Mouse (Mus musculus) urinary bladder, adult 2 months (tissue): ENCODE measurements around the gene Tjap1. TPM values are rescaled to one million over a fixed set of nuclear protein-coding genes. Genes with fewer than 3 reads are reported as not detected.
A peak's percentile ranks its signal among the peaks of the same experiment; 100 is the strongest.

ENCODE experiments used
- DNase-seq: peaks from one replicate; pipeline ENCODE4 v3.0.0; 2022; ENCODE audit warnings: low spot score
- polyA plus RNA-seq: library from polyadenylated mRNA; depleted of rRNA; stranded (reverse); fragments of >200 nt; gene quantifications from 2 replicates; pipeline ENCODE4 v1.2.3, GENCODE M21; 2012; rRNA removed

Gene Tjap1
- polyA plus RNA-seq, 1 experiment = 41.0 TPM

GRCm38 (mm10) chr17:46252571-46253451 lies 30.0 kb downstream of the Tjap1 start:
- no peak for DNase-seq

- DNase-seq = no peak
Measured at GRCm38 (mm10) chr17:46251174-46251573, 31.7 kb downstream of the Tjap1 start.

DNA sequence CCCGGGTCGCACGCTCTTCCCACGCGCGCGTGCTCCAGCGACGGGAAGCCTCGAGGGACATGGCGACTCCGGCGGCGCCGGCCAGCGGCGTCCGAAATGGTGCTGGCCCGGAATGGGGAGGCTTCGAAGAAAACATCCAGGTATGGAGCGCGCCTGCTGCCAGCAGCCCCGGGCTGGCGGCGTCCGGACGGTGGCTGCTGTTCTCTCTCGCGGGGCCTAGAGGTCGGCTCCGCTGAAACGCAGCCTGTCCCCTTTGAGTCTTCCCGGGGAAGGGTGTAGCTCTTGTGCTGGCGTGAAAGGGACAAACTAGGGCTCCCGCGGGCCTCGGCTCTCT lies 34.7 kb downstream of the Tjap1 start:
- DNase-seq = no peak

DNA sequence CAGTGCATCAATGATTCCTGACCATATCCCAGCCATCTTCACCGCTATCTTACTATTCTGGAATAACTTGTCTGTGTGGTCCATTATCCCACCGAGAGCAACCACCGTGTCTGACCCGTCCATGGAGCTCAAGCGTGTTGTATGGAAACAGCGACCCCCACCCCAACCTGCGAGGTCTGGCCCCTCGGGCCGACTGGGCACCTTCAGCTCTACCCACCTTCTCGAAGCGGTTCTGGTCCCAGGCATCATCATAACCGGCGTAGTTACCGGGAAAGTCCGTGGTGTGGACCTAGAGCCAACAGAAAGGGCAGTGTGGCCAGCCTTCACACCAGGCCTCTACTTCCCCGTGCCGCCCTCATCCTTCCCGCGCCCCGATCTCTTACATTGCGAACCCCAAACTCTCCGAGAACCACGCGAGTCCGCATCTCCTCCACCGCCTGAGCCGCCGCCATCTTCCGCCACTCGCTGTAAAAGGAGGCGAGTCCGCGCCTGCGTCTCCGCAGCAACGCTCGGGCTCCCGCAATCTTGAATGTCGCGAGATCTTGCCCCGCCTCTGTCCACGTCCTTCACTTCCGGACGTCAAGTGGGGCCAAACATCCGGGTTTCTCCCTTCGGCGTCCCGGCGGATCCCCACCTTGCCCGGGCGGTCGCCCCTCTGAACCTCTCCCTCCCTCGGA lies 35.2 kb downstream of the Tjap1 start, which contains the start of the genes Polr1c and Yipf3:
Gene Polr1c (minus strand): TSS at position 543 of the 677 bp plus-strand sequence.
Gene Yipf3 (plus strand): TSS at position 569 of the 677 bp plus-strand sequence.
- DNase-seq = peak; percentile 87

DNA sequence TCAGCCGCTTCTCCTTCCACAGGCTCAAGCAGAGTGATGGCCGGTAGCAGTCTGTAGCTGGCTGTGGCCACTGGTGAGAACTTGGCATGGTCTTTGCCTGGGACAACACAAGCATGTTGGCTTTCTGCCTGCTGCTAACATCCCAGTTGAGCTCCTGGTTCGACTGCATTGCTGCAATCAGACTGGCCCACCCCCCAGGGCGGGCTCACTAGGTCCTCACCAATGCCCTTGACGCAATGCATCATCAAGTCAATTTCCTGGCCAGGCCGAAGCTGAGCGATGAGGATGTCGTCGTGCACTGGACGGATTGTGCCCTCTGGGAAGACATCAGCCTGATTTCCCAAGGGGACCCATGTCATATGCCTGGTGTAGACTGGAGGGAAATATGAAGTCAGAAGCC lies 38.2 kb downstream of the Tjap1 start:
- DNase-seq = no peak

GRCm38 (mm10) chr17:46243624-46244023 lies 39.2 kb downstream of the Tjap1 start:
- DNase-seq = no peak

- DNase-seq = no peak
Measured at GRCm38 (mm10) chr17:46242993-46243392, 39.8 kb downstream of the Tjap1 start.

DNA sequence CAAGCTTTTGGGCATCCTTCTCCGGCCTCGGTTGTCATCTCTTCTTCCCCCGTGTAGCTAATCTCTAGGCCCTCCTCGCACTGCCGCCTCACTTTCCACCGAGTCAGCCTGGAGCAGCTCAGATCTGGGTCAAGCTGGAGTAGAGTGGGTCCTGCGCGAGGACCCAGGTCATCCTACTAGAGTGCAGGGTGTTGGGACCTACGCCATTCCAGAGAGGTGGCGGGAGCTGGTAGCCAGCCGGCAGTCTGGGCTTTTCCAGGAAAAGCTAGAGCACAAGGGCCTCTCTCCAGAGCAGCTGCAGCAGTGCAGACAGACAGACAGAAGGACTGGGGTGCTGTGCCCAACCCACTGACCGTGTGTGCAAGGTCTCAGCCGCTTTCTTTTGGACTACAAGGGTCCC lies 40.6 kb downstream of the Tjap1 start:
- no peak for DNase-seq

DNA sequence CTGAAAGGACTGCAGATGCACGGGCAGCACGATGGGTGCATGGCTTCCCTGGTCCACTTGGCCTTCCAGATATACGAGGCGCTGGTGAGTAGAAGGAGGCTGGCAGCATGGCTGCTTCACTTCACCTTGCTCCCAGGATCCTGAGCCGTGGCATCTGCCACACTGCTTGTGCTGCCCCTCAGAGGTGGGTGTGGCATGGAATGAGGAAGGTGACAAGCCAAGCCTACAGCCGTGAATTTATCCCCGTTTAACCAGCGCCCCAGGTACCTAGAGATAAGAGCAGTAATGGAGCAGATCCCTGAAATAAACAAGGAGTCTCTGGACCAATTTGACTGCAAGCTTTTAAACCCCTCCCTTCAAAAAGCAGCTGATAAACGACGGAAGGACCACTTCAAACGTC lies 41.4 kb downstream of the Tjap1 start:
- DNase-seq = no peak

GRCm38 (mm10) chr17:46239516-46240114 lies 43.2 kb downstream of the Tjap1 start:
- DNase-seq = no peak

DNA sequence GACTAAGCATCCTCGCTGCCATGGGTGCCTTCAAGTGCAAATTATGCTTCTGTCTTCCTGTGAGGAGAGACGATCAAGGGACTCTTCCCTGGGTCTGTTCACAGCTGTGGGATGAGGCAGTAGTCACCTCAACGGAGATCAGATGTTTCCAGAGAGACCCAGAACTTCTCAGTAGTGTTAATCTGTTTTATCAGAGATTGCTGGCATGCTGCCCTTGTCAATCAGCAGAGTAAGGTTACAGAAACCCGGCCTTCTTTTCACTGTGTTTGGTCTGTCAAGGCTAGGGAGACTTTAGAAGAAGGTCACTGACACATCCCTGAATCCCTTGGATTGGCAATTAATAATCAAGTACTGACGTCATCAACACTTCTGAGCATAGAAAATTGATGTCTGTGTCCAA lies 45.3 kb downstream of the Tjap1 start:
- DNase-seq = no peak

- no peak for DNase-seq
Measured at GRCm38 (mm10) chr17:46237079-46237478, 45.7 kb downstream of the Tjap1 start.

- no peak for DNase-seq
Measured at GRCm38 (mm10) chr17:46236067-46236466, 46.8 kb downstream of the Tjap1 start.

DNA sequence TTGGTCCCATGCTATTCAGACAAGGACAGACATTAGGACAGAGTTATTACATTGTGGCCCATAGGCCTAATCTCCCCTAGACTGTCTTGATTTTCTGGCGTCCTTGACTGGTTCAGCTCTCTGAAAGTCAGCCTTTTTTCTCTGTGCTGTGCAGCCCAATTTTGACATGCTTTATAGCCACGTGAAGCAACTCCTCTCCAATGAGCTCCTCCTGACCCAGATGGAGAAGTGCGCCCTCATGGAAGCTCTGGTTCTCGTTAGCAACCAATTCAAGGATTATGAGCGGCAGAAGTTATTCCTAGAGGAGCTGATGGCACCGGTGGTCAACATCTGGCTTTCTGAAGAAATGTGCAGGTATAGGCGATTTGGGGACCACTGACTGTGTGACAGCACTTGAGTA lies 55.2 kb downstream of the Tjap1 start:
- no peak for DNase-seq

GRCm38 (mm10) chr17:46221601-46222000 lies 61.2 kb downstream of the Tjap1 start:
- no peak for DNase-seq

GRCm38 (mm10) chr17:46210550-46210949 lies 72.3 kb downstream of the Tjap1 start:
- DNase-seq = no peak

Other genes starting within 250 kb of the Tjap1 start
- gene Mrps18a, start 172.0 kb downstream of the Tjap1 start, polyA plus RNA-seq = 67.0 and 71.1 TPM in 2 replicates
- 12.7 and 14.0 TPM in 2 replicates for gene Rsph9, start 138.8 kb downstream of the Tjap1 start, polyA plus RNA-seq
- 16.4 and 19.8 TPM in 2 replicates for gene Mad2l1bp, start 129.5 kb downstream of the Tjap1 start, polyA plus RNA-seq
- 110 and 143 TPM in 2 replicates for gene Gtpbp2, start 122.0 kb downstream of the Tjap1 start, polyA plus RNA-seq
- 5.7 and 6.1 TPM in 2 replicates for gene Polh, start 80.4 kb downstream of the Tjap1 start, polyA plus RNA-seq
- 23.2 and 24.0 TPM in 2 replicates for gene Xpo5, start 80.2 kb downstream of the Tjap1 start, polyA plus RNA-seq
- 60.7 and 75.2 TPM in 2 replicates for gene Polr1c, start 35.0 kb downstream of the Tjap1 start, polyA plus RNA-seq
- gene Yipf3, start 34.9 kb downstream of the Tjap1 start, polyA plus RNA-seq = 93.6 and 98.7 TPM in 2 replicates
- gene Lrrc73, start 29.5 kb downstream of the Tjap1 start, polyA plus RNA-seq = 1.6 and 1.9 TPM in 2 replicates
- 19.8 and 27.6 TPM in 2 replicates for gene Dlk2, start 14.4 kb upstream of the Tjap1 start, polyA plus RNA-seq
- gene Abcc10, start 45.3 kb upstream of the Tjap1 start, polyA plus RNA-seq = 16.3 and 19.3 TPM in 2 replicates
- 10.1 and 11.7 TPM in 2 replicates for gene Zfp318, start 100.7 kb upstream of the Tjap1 start, polyA plus RNA-seq
- 0.76 and 1.6 TPM in 2 replicates for gene Crip3, start 145.9 kb upstream of the Tjap1 start, polyA plus RNA-seq
- gene Slc22a7, start 155.4 kb upstream of the Tjap1 start, polyA plus RNA-seq = not detected in 2 replicates
- 0.06 and 0.07 TPM in 2 replicates for gene Ttbk1, start 204.6 kb upstream of the Tjap1 start, polyA plus RNA-seq
- 6.1 and 7.0 TPM in 2 replicates for gene Dnph1, start 213.7 kb upstream of the Tjap1 start, polyA plus RNA-seq